Mouse (Mus musculus): Measurements from ENCODE around the gene Cdh1. TPM values are rescaled to one million over a fixed set of nuclear protein-coding genes. Genes with fewer than 3 reads are reported as not detected.
"Not testable (repeated sequence)": the region's sequence is repeated elsewhere in the genome, so short reads cannot be mapped to it uniquely, and the experiment has no call there.

Cdh1 gene
- total RNA-seq (2021) = 1 to 10 TPM; 4.1 to 8.1 TPM
- long read RNA-seq, experiment 1, full-length matches to known transcripts = 1 of 3 reads
- long read RNA-seq, experiment 1, partial matches to known transcripts = 2 of 3 reads
- long read RNA-seq, experiment 1, other reads (novel, unspliced or antisense) = 0 of 3 reads
- long read RNA-seq, experiment 2, full-length matches to known transcripts = 2 of 3 reads
- long read RNA-seq, experiment 2, partial matches to known transcripts = 1 of 3 reads
- long read RNA-seq, experiment 2, other reads (novel, unspliced or antisense) = 0 of 3 reads

GRCm38 (mm10) chr8:106603131-106603819 lies at the start of gene Cdh1:
TSS of gene Cdh1 (plus strand) at chr8:106603351.
- DNase-seq = peak; percentile 48

DNA sequence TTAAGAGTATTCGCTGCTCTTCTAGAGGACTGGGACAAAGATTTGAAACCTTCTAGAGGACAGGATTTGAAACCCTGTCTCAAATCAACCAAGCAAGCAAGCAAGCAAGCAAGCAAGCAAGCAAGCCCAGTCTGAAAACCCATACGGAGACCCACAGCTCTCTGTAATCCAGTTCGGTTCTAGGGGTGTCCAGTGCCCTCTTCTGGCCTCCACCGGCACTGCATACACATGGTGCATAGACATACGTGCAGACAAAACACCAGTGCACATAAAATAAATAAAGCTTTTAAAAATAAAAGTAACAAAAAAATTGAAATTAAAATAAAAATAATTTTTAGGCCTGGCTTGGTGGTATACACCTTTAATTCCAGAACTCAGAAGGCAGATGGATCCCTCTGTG lies 49.1 kb upstream of the Cdh1 start:
- no peak for DNase-seq

DNA sequence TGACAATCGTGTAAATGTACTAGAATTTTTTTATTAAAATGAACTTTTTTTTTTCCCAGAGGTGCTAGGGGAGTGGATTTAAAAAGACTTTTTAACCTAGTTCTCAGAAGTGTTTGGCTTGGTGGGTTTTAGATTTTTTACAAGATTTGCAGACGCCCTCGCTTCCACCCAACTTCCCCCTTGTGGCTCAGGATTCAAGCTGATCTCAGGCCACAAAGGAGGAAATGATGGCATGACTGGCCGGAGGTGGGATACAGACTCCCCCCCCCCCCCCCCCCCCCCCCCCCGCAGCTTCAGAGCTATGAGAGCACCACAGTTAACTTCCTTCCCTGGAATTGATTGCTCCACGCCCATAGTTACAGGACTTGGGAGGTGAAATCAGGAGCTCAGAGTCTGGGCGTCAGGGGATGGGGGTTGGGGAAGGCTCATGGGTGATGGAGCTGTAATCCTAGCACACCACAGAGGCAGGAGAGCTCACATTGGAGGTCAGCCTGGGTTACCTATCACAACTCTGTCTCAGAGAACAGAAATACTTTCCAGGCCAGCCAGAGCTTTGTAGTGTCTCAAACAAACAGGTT lies 47.0 kb upstream of the Cdh1 start:
- no peak for DNase-seq

- no peak for DNase-seq
Measured at GRCm38 (mm10) chr8:106559844-106560243, 43.3 kb upstream of the Cdh1 start.

- DNase-seq = peak; percentile 77
Measured at GRCm38 (mm10) chr8:106561097-106561865, 41.9 kb upstream of the Cdh1 start.

DNA sequence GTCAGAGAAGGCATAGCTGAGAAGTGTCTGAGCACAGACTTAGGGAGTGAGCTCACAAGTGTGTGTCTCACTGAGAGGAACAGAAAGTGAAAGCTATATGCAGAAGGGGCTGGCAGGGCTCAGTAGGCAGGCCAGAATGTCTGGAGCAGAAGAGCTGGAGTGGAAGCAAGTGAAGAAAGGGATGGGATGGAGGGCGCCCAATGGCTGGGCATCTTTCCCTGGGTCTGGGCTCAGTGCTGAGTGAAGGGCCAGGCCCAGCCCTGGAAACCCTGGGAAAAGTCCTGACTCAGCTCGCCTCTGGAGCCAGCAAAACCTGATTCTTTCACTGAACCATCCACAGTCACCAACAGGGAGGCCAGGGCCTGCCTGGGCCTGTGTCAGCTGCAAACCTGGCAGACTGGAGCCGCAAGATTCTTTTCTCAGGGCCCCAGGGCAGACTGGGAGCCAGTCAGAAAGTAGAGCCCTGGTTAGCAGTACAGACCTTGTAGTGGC lies 39.4 kb upstream of the Cdh1 start:
- DNase-seq = no peak

GRCm38 (mm10) chr8:106569006-106569405 lies 34.1 kb upstream of the Cdh1 start:
- no peak for DNase-seq

DNA sequence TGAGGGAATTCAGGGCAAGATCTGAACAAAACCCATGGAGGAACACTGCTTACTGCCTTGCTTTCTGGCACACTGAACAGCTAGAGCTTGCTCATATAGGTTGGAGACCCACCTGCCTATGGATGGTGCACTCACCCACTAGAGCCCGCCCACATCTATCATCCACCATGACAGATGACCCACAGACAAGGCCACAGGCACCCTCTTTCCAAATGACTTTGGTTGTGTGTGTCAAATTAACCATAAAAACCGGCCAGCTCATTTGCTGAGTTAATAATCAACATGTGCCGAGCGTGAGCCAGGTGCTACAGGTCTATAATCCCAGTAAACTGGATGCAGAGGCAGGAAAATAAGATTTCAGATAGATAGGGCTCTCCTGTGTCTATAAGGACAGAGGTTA lies 32.8 kb upstream of the Cdh1 start:
- DNase-seq = no peak

GRCm38 (mm10) chr8:106571551-106572172 lies 31.5 kb upstream of the Cdh1 start:
- DNase-seq = no peak

- not testable (repeated sequence) for DNase-seq
Measured at GRCm38 (mm10) chr8:106572175-106572574, 31.0 kb upstream of the Cdh1 start.

DNA sequence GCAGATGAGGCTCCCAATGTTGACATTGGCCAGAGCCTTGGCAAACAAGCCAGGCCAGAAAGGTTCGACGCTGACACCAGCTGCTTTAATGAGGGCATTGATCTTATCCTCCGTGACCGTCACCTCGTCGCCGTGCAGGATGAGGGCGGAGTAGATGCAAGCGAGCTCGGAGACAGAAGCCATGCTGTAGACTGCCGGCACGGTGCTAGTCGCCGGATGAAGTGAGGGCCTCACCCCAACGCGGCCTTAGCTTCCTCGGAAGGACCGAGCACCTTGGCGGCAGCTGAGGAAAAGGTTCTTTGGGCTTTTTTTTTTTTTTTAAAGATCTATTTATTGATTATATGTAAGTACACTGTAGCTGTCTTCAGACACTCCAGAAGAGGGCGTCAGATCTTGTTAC lies 30.0 kb upstream of the Cdh1 start, which contains the start of gene Gm10073:
Gene Gm10073 (minus strand): TSS at position 294 of the 400 bp plus-strand sequence.
- DNase-seq = not testable (repeated sequence)

DNA sequence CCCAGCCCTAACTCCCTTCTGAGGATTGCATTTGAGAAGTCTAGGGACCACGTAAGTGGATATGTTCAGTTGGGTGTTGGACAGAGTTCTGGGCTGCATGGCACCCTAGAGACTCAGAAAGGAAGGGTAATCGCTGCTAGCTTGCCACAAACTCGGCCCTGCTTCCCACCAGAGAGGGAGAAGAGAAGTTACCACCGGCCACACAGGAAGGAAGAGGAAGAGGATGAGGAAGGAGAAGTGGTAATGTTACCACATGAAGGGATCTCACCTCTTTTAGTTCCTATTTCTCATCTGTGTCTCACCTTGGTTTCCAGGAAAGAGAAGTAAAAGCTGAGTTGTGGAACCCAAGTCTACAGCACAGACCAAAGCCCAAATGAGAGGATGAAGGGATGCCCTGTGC lies 28.9 kb upstream of the Cdh1 start:
- no peak for DNase-seq

- DNase-seq = peak; percentile 28
Measured at GRCm38 (mm10) chr8:106576849-106577555, 26.1 kb upstream of the Cdh1 start.

DNA sequence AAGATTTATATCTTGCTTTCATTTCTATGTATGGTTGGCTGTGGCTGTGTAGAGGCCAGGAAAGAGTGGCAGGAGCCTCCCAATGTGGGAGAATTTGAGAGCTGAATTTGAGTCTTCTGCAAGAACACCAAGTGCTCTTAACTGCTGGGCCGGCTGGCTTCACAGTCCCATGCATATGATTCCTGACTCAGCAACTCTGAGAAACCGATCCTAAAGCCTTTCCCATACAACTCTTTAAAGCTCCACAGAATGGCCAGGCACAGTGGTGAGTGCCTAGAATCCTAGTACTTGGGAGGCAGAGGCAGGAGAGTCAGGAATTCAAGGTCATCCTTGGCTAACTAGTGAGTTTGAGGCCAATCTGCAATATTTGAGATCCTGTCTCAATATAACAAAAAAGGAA lies 23.6 kb upstream of the Cdh1 start:
- DNase-seq = no peak

DNA sequence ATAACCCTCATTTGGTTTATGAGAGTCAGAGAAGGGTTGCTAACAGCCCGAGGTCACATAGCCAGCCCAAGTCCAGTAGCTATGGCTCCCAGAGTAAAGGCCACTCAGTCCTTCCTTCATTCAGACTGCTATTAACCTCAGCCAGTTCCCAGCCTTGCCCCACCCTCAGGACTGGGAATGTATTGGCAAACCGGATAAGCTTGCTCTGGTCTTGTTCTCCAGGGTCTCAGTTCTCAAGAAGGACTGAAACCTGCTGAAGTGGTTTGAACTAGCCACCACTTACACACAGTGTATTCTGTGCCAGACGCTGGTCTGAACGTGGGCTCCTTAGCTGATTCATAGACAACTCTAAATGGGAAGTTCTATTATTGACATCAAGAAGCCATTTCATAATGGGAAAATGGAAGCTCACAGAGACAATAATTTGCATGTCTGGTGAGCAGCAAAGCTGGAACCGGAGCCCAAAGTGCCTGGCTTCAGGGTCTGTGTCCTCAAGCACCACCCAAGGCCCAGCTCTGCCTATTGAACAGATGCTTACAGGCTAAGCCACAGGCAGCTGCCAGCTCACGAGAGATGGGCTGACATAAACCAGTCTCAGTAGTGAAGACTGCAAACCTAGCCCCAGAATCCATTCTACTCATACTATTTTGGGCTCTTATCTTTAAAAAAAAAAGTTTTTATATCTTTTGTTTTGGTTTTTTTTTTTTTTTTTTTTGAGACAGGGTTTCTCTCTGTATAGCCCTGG lies 21.6 kb upstream of the Cdh1 start:
- no peak for DNase-seq

- DNase-seq = no peak
Measured at GRCm38 (mm10) chr8:106584942-106585670, 18.0 kb upstream of the Cdh1 start.

DNA sequence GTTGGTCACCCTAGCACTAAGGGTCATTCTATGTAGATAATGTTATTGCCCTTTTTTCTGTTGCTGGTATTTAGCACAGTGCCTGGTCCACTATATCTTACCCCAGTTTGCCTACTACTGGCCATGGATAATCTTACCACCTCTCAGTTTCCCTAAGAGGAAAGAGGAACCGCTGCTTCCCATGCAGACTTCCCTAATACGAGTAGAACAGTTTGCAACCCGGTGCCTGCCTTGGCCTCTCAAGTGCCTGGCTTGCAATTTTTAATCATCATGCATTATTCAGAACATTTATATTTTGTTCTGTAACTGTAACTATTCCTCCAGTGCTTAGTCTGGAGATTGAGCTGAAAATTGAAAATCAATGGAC lies 17.5 kb upstream of the Cdh1 start:
- no peak for DNase-seq

DNA sequence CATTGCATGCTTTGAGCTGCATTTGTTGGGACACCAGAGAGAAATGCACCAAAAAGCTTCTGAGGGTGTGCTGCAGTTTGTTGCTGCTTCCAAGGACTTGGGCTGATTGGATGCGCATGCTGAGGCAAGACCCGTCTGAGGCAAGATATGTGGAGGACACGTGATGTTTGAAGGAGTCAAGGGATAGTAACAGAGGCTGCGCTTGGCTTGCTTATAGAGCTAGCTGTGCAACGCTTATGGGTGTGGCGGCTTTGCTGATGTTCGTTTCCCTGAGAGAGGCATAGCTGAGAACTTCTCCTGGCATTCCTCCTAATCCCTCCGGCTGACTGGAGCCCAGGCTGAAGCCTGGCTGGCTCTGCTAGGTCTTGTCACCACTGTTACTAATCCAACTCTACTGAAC lies 16.3 kb upstream of the Cdh1 start:
- DNase-seq = no peak

GRCm38 (mm10) chr8:106588443-106589431 lies 14.4 kb upstream of the Cdh1 start:
- DNase-seq = no peak

All from adrenal gland, postnatal 10 days (tissue).